Mouse (Mus musculus) urinary bladder, postnatal 10 days (tissue): ENCODE results near the gene Otop3.

Source experiments
- DNase-seq: peaks from one replicate; pipeline ENCODE4 v3.0.0; 2022; ENCODE audit warnings: low spot score

The Otop3 gene

GRCm38 (mm10) chr11:115318245-115319027 is 16.1 kb upstream of the Otop3 start:
- no peak for DNase-seq

- DNase-seq = no peak
Measured at GRCm38 (mm10) chr11:115319704-115320383, 14.7 kb upstream of the Otop3 start.

- DNase-seq = no peak
Measured at GRCm38 (mm10) chr11:115321906-115322693, 12.4 kb upstream of the Otop3 start, which contains the start of gene Ush1g. TSS of gene Ush1g (minus strand) at chr11:115322041.

GRCm38 (mm10) chr11:115323354-115323753 is 11.2 kb upstream of the Otop3 start:
- DNase-seq = no peak

GRCm38 (mm10) chr11:115326730-115327129 is 7.8 kb upstream of the Otop3 start:
- DNase-seq = no peak

GRCm38 (mm10) chr11:115329339-115329738 is 5.2 kb upstream of the Otop3 start:
- DNase-seq = no peak

GRCm38 (mm10) chr11:115335223-115335622 is 692 bp downstream of the Otop3 start:
- DNase-seq = no peak

- DNase-seq = no peak
Measured at GRCm38 (mm10) chr11:115336115-115336514, 1.6 kb downstream of the Otop3 start.

- no peak for DNase-seq
Measured at GRCm38 (mm10) chr11:115337350-115337749, 2.8 kb downstream of the Otop3 start.

- DNase-seq = no peak
Measured at GRCm38 (mm10) chr11:115337826-115338225, 3.3 kb downstream of the Otop3 start.

- no peak for DNase-seq
Measured at GRCm38 (mm10) chr11:115341246-115341645, 6.7 kb downstream of the Otop3 start.

GRCm38 (mm10) chr11:115341866-115342265 is 7.3 kb downstream of the Otop3 start:
- no peak for DNase-seq

GRCm38 (mm10) chr11:115344967-115345366 is 10.4 kb downstream of the Otop3 start:
- DNase-seq = no peak

- DNase-seq = no peak
Measured at GRCm38 (mm10) chr11:115345515-115345914, 11.0 kb downstream of the Otop3 start.

GRCm38 (mm10) chr11:115348681-115349248 is 14.2 kb downstream of the Otop3 start:
- no peak for DNase-seq

GRCm38 (mm10) chr11:115349976-115350375 is 15.4 kb downstream of the Otop3 start:
- no peak for DNase-seq

GRCm38 (mm10) chr11:115353375-115353774 is 18.8 kb downstream of the Otop3 start:
- DNase-seq = no peak

- DNase-seq = no peak
Measured at GRCm38 (mm10) chr11:115354183-115354582, 19.7 kb downstream of the Otop3 start.

- DNase-seq = no peak
Measured at GRCm38 (mm10) chr11:115358468-115358867, 23.9 kb downstream of the Otop3 start.

- no peak for DNase-seq
Measured at GRCm38 (mm10) chr11:115359293-115359692, 24.8 kb downstream of the Otop3 start.

GRCm38 (mm10) chr11:115359726-115360125 is 25.2 kb downstream of the Otop3 start:
- no peak for DNase-seq

GRCm38 (mm10) chr11:115364136-115364535 is 29.6 kb downstream of the Otop3 start:
- DNase-seq = no peak
